Mouse (Mus musculus): ENCODE measurements at regions not wholly inside any gene's neighbourhood (a gene's known extent, or its start where the extent isn't known, plus 50 kb on each side); places are given as distances from the start of the nearest gene placed in this dataset.

GRCm38 (mm10) chr1:71986047-71986446, 226.1 kb downstream of the Mreg start:
- Histone ChIP-seq H3K27me3 (replicated peaks) (no peaks in the 10 kb centered on the region), H3K36me3 (replicated peaks) (no peaks in the 10 kb centered on the region), H3K4me2 (no peak overlapping the region), H3K4me3 (no peak overlapping the region), H3K9me3 (no peaks in the 10 kb centered on the region), H3K4me1 (no peaks in the 10 kb centered on the region), H3K9ac (no peak overlapping the region), H3K27ac (no peak overlapping the region)
- no peak for ATAC-seq (replicated peaks)
- 78% methylated on average over 1 of the region's 1 CpGs for WGBS

GRCm38 (mm10) chr1:71983786-71984185, 228.3 kb downstream of the Mreg start:
- H3K4me3 ChIP-seq: no peak overlapping the region
- no peak overlapping the region for H3K4me2 ChIP-seq
- WGBS: 84% methylated on average over 7 of the region's 7 CpGs
- no peaks in the 10 kb centered on the region for H3K36me3 ChIP-seq (replicated peaks)
- ATAC-seq (replicated peaks): no peak
- H3K27me3 ChIP-seq (replicated peaks): no peaks in the 10 kb centered on the region
- H3K9ac ChIP-seq: no peak overlapping the region
- no peaks in the 10 kb centered on the region for H3K9me3 ChIP-seq
- H3K4me1 ChIP-seq: no peaks in the 10 kb centered on the region
- no peak overlapping the region for H3K27ac ChIP-seq

- Histone ChIP-seq H3K9me3 (no peaks in the 10 kb centered on the region), H3K9ac (no peak overlapping the region), H3K36me3 (replicated peaks) (no peaks in the 10 kb centered on the region), H3K27ac (no peak overlapping the region), H3K4me1 (no peaks in the 10 kb centered on the region), H3K4me2 (no peak overlapping the region), H3K4me3 (no peak overlapping the region), H3K27me3 (replicated peaks) (no peaks in the 10 kb centered on the region)
- ATAC-seq (replicated peaks): no peak
- WGBS: 88% methylated on average over 5 of the region's 5 CpGs
These were observed 229.5 kb downstream of the Mreg start for GRCm38 (mm10) chr1:71982423-71983262.

GRCm38 (mm10) chr1:71980624-71981023, 231.5 kb downstream of the Mreg start:
- H3K27ac ChIP-seq: no peak overlapping the region
- no peak for ATAC-seq (replicated peaks)
- no peaks in the 10 kb centered on the region for H3K27me3 ChIP-seq (replicated peaks)
- H3K9ac ChIP-seq: no peak overlapping the region
- H3K9me3 ChIP-seq: no peaks in the 10 kb centered on the region
- H3K4me1 ChIP-seq: no peaks in the 10 kb centered on the region
- H3K36me3 ChIP-seq (replicated peaks): no peaks in the 10 kb centered on the region
- H3K4me3 ChIP-seq: no peak overlapping the region
- no peak overlapping the region for H3K4me2 ChIP-seq
- 89% methylated on average over 4 of the region's 4 CpGs for WGBS

GRCm38 (mm10) chr1:71979261-71979660, 232.8 kb downstream of the Mreg start:
- no peak for ATAC-seq (replicated peaks)
- no peak overlapping the region for H3K4me3 ChIP-seq
- WGBS: 84% methylated on average over 4 of the region's 4 CpGs

GRCm38 (mm10) chr1:71977361-71977760, 234.7 kb downstream of the Mreg start:
- Histone ChIP-seq H3K27ac (no peak overlapping the region), H3K36me3 (replicated peaks) (no peaks in the 10 kb centered on the region), H3K9ac (no peak overlapping the region), H3K9me3 (no peaks in the 10 kb centered on the region), H3K27me3 (replicated peaks) (no peaks in the 10 kb centered on the region), H3K4me3 (no peak overlapping the region), H3K4me2 (no peak overlapping the region), H3K4me1 (no peaks in the 10 kb centered on the region)
- ATAC-seq (replicated peaks): no peak
- 91% methylated on average over 5 of the region's 5 CpGs for WGBS

More at GRCm38 (mm10) chr1:71979261-71979660, 232.8 kb downstream of the Mreg start:
- Histone ChIP-seq H3K9me3 (no peaks in the 10 kb centered on the region), H3K4me1 (no peaks in the 10 kb centered on the region), H3K4me2 (no peak overlapping the region), H3K9ac (no peak overlapping the region), H3K27ac (no peak overlapping the region), H3K36me3 (replicated peaks) (no peaks in the 10 kb centered on the region), H3K27me3 (replicated peaks) (no peaks in the 10 kb centered on the region)

- no peak for ATAC-seq (replicated peaks)
- Histone ChIP-seq H3K9ac (no peak overlapping the region), H3K4me2 (no peak overlapping the region), H3K4me3 (no peak overlapping the region), H3K4me1 (no peaks in the 10 kb centered on the region), H3K27me3 (replicated peaks) (no peaks in the 10 kb centered on the region), H3K36me3 (replicated peaks) (no peaks in the 10 kb centered on the region), H3K9me3 (no peaks in the 10 kb centered on the region), H3K27ac (no peak overlapping the region)
- 72% methylated on average over 4 of the region's 4 CpGs for WGBS
These were observed 237.4 kb downstream of the Mreg start for GRCm38 (mm10) chr1:71974715-71975114.

- Histone ChIP-seq H3K9ac (no peak overlapping the region), H3K4me3 (no peak overlapping the region), H3K27ac (no peak overlapping the region), H3K36me3 (replicated peaks) (no peaks in the 10 kb centered on the region), H3K4me2 (no peak overlapping the region), H3K27me3 (replicated peaks) (no peaks in the 10 kb centered on the region), H3K9me3 (no peaks in the 10 kb centered on the region), H3K4me1 (no peaks in the 10 kb centered on the region)
- WGBS: 84% methylated on average over 6 of the region's 6 CpGs
- ATAC-seq (replicated peaks): no peak
These were observed 240.2 kb downstream of the Mreg start for GRCm38 (mm10) chr1:71971943-71972342.

- Histone ChIP-seq H3K4me3 (no peak overlapping the region), H3K27me3 (replicated peaks) (no peaks in the 10 kb centered on the region), H3K4me1 (no peaks in the 10 kb centered on the region), H3K9ac (no peak overlapping the region), H3K36me3 (replicated peaks) (no peaks in the 10 kb centered on the region), H3K27ac (no peak overlapping the region), H3K9me3 (no peaks in the 10 kb centered on the region), H3K4me2 (no peak overlapping the region)
- no peak for ATAC-seq (replicated peaks)
- WGBS: 93% methylated on average over 2 of the region's 2 CpGs
These were observed 241.3 kb downstream of the Mreg start for GRCm38 (mm10) chr1:71970771-71971170.

- no peak overlapping the region for H3K4me3 ChIP-seq
- H3K9me3 ChIP-seq: no peaks in the 10 kb centered on the region
- ATAC-seq (replicated peaks): no peak
- no peaks in the 10 kb centered on the region for H3K4me1 ChIP-seq
- H3K36me3 ChIP-seq (replicated peaks): no peaks in the 10 kb centered on the region
- H3K27ac ChIP-seq: no peak overlapping the region
- H3K9ac ChIP-seq: no peak overlapping the region
- no peaks in the 10 kb centered on the region for H3K27me3 ChIP-seq (replicated peaks)
- no peak overlapping the region for H3K4me2 ChIP-seq
- WGBS: 89% methylated on average over 6 of the region's 6 CpGs
These were observed 244.5 kb downstream of the Mreg start for GRCm38 (mm10) chr1:71967574-71968104.

- no peaks in the 10 kb centered on the region for H3K36me3 ChIP-seq (replicated peaks)
- H3K27me3 ChIP-seq (replicated peaks): no peaks in the 10 kb centered on the region
- H3K4me3 ChIP-seq: no peak overlapping the region
- no peak overlapping the region for H3K27ac ChIP-seq
- H3K4me2 ChIP-seq: no peak overlapping the region
- no peaks in the 10 kb centered on the region for H3K9me3 ChIP-seq
- no peaks in the 10 kb centered on the region for H3K4me1 ChIP-seq
- no peak for ATAC-seq (replicated peaks)
- H3K9ac ChIP-seq: no peak overlapping the region
- WGBS: 88% methylated on average over 4 of the region's 4 CpGs
These were observed 247.5 kb downstream of the Mreg start for GRCm38 (mm10) chr1:71964450-71965126.

- Histone ChIP-seq H3K9ac (no peak overlapping the region), H3K27ac (no peak overlapping the region), H3K9me3 (no peaks in the 10 kb centered on the region), H3K4me3 (no peak overlapping the region), H3K36me3 (replicated peaks) (no peaks in the 10 kb centered on the region), H3K4me1 (no peaks in the 10 kb centered on the region), H3K27me3 (replicated peaks) (no peaks in the 10 kb centered on the region), H3K4me2 (no peak overlapping the region)
- no peak for ATAC-seq (replicated peaks)
- 84% methylated on average over 3 of the region's 3 CpGs for WGBS
These were observed 255.2 kb downstream of the Mreg start for GRCm38 (mm10) chr1:71956940-71957339.

GRCm38 (mm10) chr1:71955331-71955730, 256.8 kb downstream of the Mreg start:
- no peaks in the 10 kb centered on the region for H3K27me3 ChIP-seq (replicated peaks)
- H3K4me3 ChIP-seq: no peak overlapping the region
- no peak overlapping the region for H3K4me2 ChIP-seq
- ATAC-seq (replicated peaks): no peak
- H3K36me3 ChIP-seq (replicated peaks): no peaks in the 10 kb centered on the region
- H3K27ac ChIP-seq: no peak overlapping the region
- H3K4me1 ChIP-seq: no peaks in the 10 kb centered on the region
- no peak overlapping the region for H3K9ac ChIP-seq
- H3K9me3 ChIP-seq: no peaks in the 10 kb centered on the region
